Mouse (Mus musculus) stomach, embryonic 14.5 days (tissue): Measurements from ENCODE around the gene Socs7. TPM values are rescaled to one million over a fixed set of nuclear protein-coding genes. Genes with fewer than 3 reads are reported as not detected.
A peak's percentile ranks its signal among the peaks of the same experiment; 100 is the strongest.
"Not testable (repeated sequence)": the region's sequence is repeated elsewhere in the genome, so short reads cannot be mapped to it uniquely, and the experiment has no call there.

Experiments
- ATAC-seq: fragments of 200-750 bp; cut with Nextera tagmentation; 2 replicates; pipeline ENCODE4 v1.8.0; 2017; ENCODE audit warnings: low read depth, moderate TSS enrichment; ENCODE audit not compliant: insufficient number of reproducible peaks, insufficient read depth, low FRiP score
- H3K27ac ChIP-seq: fragments of 300-500 bp; sonication (generic); 2 replicates; pipeline ENCODE4 v1.5.1; 2014; ENCODE audit warnings: mild to moderate bottlenecking, low read length, moderate library complexity, mixed read lengths
- H3K27me3 ChIP-seq: fragments of 300-500 bp; sonication (generic); 2 replicates; pipeline ENCODE4 v1.6.1; 2014; ENCODE audit warnings: low read length, control low read depth, mixed read lengths; ENCODE audit not compliant: control insufficient read depth, insufficient read depth
- H3K36me3 ChIP-seq: fragments of 300-500 bp; sonication (generic); 2 replicates; pipeline ENCODE4 v1.6.1; 2014; ENCODE audit warnings: mild to moderate bottlenecking, control low read depth, low read length, moderate library complexity, mixed read lengths; ENCODE audit not compliant: control insufficient read depth, insufficient read depth
- H3K4me1 ChIP-seq: fragments of 300-500 bp; sonication (generic); 2 replicates; pipeline ENCODE4 v1.6.1; 2014; ENCODE audit warnings: low read length, control low read depth, mixed read lengths; ENCODE audit not compliant: control insufficient read depth, insufficient read depth
- H3K4me2 ChIP-seq: fragments of 300-500 bp; sonication (generic); replicated peaks from 2 replicates; pipeline ENCODE4 v1.6.1; 2014; ENCODE audit warnings: low read depth, low read length, control low read depth
- H3K4me3 ChIP-seq: fragments of 300-500 bp; sonication (generic); 2 replicates; pipeline ENCODE4 v1.5.1; 2014; ENCODE audit warnings: low read depth, low read length, control low read depth
- H3K9ac ChIP-seq: fragments of 300-500 bp; sonication (generic); replicated peaks from 2 replicates; pipeline ENCODE4 v1.6.1; 2014; ENCODE audit warnings: low read depth, mild to moderate bottlenecking, control low read depth, low read length, moderate library complexity, mixed read lengths
- H3K9me3 ChIP-seq: fragments of 300-500 bp; sonication (generic); 2 replicates; pipeline ENCODE4 v1.6.1; 2016; ENCODE audit warnings: low read depth, low read length, control low read depth; ENCODE audit not compliant: control insufficient read depth
- WGBS: fragments of 180-500 bp; shearing (Covaris S2); extraction: QIAGEN DNeasy Blood & Tissue Kit; methylation state at CpG from one replicate; pipeline ENCODE4 v1.1.7; 2014; 5-methylcytosine and 5-hydroxymethylcytosine counted together
- polyA plus RNA-seq: library from polyadenylated mRNA; unstranded; fragments of >200 nt; fragmentation: Nextera tagmentation; extraction: Ambion mirVana; gene quantifications from 2 replicates; pipeline ENCODE4 v1.2.1, GENCODE M21; 2014

The Socs7 gene
- polyA plus RNA-seq, 1 experiment from 2014 or later = 3.0 TPM

- no peaks in the 10 kb centered on the region for H3K27me3 ChIP-seq
- no peak overlapping the region for H3K27ac ChIP-seq
- H3K4me2 ChIP-seq = no peak overlapping the region
- no peak overlapping the region for H3K9ac ChIP-seq
- H3K4me1 ChIP-seq = peaks cover 4% of the 10 kb centered on the region; the same call in 1 of the 2 replicates
- WGBS = 71% methylated on average over 9 of the region's 9 CpGs
- no peaks in the 10 kb centered on the region for H3K9me3 ChIP-seq
- no peaks in the 10 kb centered on the region for H3K36me3 ChIP-seq
- ATAC-seq = no peak
- H3K4me3 ChIP-seq = no peak overlapping the region
Measured at GRCm38 (mm10) chr11:97347291-97347690, 15.1 kb upstream of the Socs7 start.

DNA sequence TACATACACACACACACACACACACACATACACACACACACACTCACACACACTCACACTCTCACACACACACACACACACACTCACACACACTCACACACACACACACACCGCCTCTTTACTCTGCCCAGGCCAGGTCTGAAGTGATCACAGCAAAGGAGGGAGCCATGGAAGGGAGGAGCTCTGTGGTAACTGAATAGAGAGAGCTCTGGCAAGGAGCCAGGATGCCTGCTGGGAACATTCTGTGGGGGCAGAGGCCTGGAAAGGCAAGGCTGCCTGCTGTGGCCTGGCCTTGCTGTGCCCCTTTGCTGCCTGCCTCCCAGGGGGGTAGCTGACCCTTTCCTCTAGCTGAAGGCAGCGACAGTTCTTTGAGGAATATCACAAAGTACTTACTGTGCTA, 12.3 kb upstream of the Socs7 start:
- Histone ChIP-seq H3K36me3 (no peaks in the 10 kb centered on the region), H3K4me3 (no peak overlapping the region), H3K9ac (no peak overlapping the region), H3K9me3 (no peaks in the 10 kb centered on the region), H3K27ac (0 out of 2 replicates have a peak overlapping the region, but pooled peaks have one; percentile 10), H3K4me1 (peaks cover 4% of the 10 kb centered on the region; the same call in 1 of the 2 replicates), H3K27me3 (no peaks in the 10 kb centered on the region), H3K4me2 (no peak overlapping the region)
- ATAC-seq = peak; percentile 60; the same call in 1 of the 2 replicates
- WGBS = 34% methylated on average over 2 of the region's 2 CpGs

DNA sequence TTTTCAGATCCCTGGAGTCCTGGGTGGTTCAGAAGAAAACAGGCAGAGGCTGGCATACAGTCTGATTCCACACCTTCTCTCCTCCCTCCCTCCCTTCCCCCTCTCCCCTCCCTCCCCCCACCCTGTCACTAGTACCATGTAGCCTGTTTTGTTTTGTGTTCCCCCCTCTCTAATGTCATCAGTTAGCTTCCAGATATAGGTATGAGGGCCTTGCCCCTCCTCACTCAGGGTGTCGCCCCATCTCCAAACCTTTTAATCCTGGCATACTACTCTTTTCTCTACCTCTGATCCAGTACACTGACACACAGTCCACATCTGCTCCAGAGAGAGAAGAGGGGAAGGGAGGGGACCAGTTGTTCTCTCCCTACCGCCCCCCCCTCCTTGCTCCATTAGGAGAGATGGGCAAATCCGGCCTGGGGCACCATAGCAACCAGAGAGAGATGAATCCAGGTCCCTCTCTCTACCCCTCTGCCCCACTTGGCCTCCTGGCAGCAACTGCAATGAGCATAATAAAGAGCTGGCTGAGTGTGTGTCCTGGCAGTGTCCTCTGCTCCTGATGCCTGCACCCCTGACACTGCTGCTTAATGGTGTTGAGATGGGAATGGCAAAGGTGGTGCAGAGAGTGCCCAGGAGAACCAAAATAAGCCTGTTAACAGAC, 10.2 kb upstream of the Socs7 start, which contains the start of gene Gpr179:
Gene Gpr179, minus strand, starts transcription at position 51 of the 658 bp plus-strand sequence.
- WGBS = 64% methylated on average over 3 of the region's 3 CpGs

GRCm38 (mm10) chr11:97352935-97353597, 9.3 kb upstream of the Socs7 start:
- Histone ChIP-seq H3K9ac (no peak overlapping the region), H3K4me3 (no peak overlapping the region), H3K27ac (no peak overlapping the region), H3K9me3 (no peaks in the 10 kb centered on the region), H3K4me2 (no peak overlapping the region), H3K4me1 (peaks cover 4% of the 10 kb centered on the region; the same call in 1 of the 2 replicates), H3K36me3 (no peaks in the 10 kb centered on the region), H3K27me3 (no peaks in the 10 kb centered on the region)
- 65% methylated on average over 4 of the region's 4 CpGs for WGBS
- no peak for ATAC-seq

More for the DNA sequence above, 10.2 kb upstream of the Socs7 start, which contains the start of gene Gpr179:
- Histone ChIP-seq H3K4me3 (no peak within 1 kb of the TSS), H3K27me3 (no peaks in the 10 kb centered on the region), H3K27ac (no peak within 1 kb of the TSS), H3K9ac (no peak within 1 kb of the TSS), H3K9me3 (no peaks in the 10 kb centered on the region), H3K4me1 (peaks cover 4% of the 10 kb centered on the region; the same call in 1 of the 2 replicates), H3K36me3 (no peaks in the 10 kb centered on the region), H3K4me2 (no peak within 1 kb of the TSS)
- no peak for ATAC-seq

- no peak for ATAC-seq
- H3K4me1 ChIP-seq = peaks cover 4% of the 10 kb centered on the region; the same call in 1 of the 2 replicates
- 85% methylated on average over 2 of the region's 2 CpGs for WGBS
- no peak overlapping the region for H3K4me3 ChIP-seq
- no peaks in the 10 kb centered on the region for H3K9me3 ChIP-seq
- no peaks in the 10 kb centered on the region for H3K36me3 ChIP-seq
- no peaks in the 10 kb centered on the region for H3K27me3 ChIP-seq
- no peak overlapping the region for H3K9ac ChIP-seq
- no peak overlapping the region for H3K27ac ChIP-seq
- H3K4me2 ChIP-seq = no peak overlapping the region
Measured at GRCm38 (mm10) chr11:97354646-97355045, 7.7 kb upstream of the Socs7 start.

GRCm38 (mm10) chr11:97355247-97355646, 7.1 kb upstream of the Socs7 start:
- 81% methylated on average over 7 of the region's 7 CpGs for whole genome bisulfite sequencing
- Histone ChIP-seq H3K9me3 (no peaks in the 10 kb centered on the region), H3K4me2 (no peak overlapping the region), H3K9ac (no peak overlapping the region), H3K27me3 (no peaks in the 10 kb centered on the region), H3K4me1 (peaks cover 1% of the 10 kb centered on the region; the same call in 1 of the 2 replicates), H3K27ac (no peak overlapping the region), H3K36me3 (no peaks in the 10 kb centered on the region), H3K4me3 (no peak overlapping the region)
- no peak for ATAC-seq

GRCm38 (mm10) chr11:97357663-97358062, 4.7 kb upstream of the Socs7 start:
- not testable (repeated sequence) for H3K4me3 ChIP-seq, H3K4me2 ChIP-seq, H3K27ac ChIP-seq, H3K27me3 ChIP-seq, H3K9ac ChIP-seq, H3K9me3 ChIP-seq, ATAC-seq, H3K4me1 ChIP-seq, H3K36me3 ChIP-seq
- WGBS = 20% methylated on average over 4 of the region's 6 CpGs

DNA sequence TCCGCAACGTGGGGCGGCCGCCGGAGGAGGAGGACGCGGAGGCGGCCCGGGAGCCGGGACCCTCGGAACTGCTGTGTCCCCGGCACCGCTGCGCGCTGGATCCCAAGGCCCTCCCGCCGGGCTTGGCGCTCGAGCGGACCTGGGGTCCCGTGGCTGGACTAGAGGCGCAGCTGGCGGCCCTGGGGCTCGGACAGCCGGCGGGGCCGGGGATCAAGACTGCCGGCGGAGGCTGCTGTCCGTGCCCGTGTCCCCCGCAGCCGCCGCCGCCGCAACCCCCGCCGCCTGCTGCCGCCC, 245 bp downstream of the Socs7 start:
- Histone ChIP-seq H3K4me2 (peak overlapping the region; percentile 78), H3K27ac (peak overlapping the region; percentile 77), H3K27me3 (no peaks in the 10 kb centered on the region), H3K9me3 (no peaks in the 10 kb centered on the region), H3K4me3 (peak overlapping the region; percentile 98), H3K4me1 (peaks cover 18% of the 10 kb centered on the region), H3K9ac (peak overlapping the region; percentile 93), H3K36me3 (no peaks in the 10 kb centered on the region)
- WGBS = 0% methylated on average over 39 of the region's 39 CpGs
- ATAC-seq = peak; percentile 28; the same call in 1 of the 2 replicates
